Mouse (Mus musculus) T-helper 17 cell (primary cell): ENCODE data around the gene Sap18.
"Not testable (repeated sequence)": the region's sequence is repeated elsewhere in the genome, so short reads cannot be mapped to it uniquely, and the experiment has no call there.

Experiments used
- in situ Hi-C, 2 experiments: fragments of 300-600 bp; cut with MboI, MseI; formaldehyde crosslinking; loops; 1 replicate in 1 of 2; 2 replicates in 1 of 2; pipeline ENCODE4 v1.15.1; 2025; ENCODE audit warnings: high pct_unique_total_duplicates in 2 of 2

The Sap18 gene

GRCm38 (mm10) chr14:57825788-57826751, 28.1 kb downstream of the Sap18 start, which contains the start of the genes Ska3 and Mrpl57:
TSS of gene Ska3 (minus strand) at chr14:57826185.
TSS of gene Mrpl57 (plus strand) at chr14:57826234.
- in situ Hi-C loops: loop anchor here in 1 of 2 experiments (5.0 kb wide), 1 partner anchor 86 kb away; no protein-coding TSS in a partner anchor

DNA sequence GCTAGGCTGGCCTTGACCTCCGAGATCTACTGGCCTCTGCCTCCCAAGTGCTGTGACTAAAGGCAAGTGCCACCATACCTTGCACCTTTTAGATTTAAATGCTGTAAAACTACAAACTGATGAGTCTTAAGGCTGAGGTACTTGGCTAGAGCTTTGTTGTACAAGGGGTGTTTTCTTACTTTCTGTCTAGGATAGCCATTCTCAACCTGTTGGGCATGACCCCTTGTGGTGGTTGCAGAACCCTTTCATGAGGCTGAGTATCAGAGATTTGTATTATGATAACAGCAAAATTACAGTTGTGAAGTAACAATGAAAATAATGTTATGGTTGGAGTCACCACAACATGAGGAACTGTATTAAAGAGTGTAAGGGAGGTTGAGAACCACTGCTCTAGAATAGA, 29.3 kb downstream of the Sap18 start:
- in situ Hi-C loops: loop anchor here in 1 of 2 experiments (5.0 kb wide), 1 partner anchor 85 kb away; no protein-coding TSS in a partner anchor

- in situ Hi-C loops: no loop called here
Observed at GRCm38 (mm10) chr14:57833526-57833925, 35.5 kb downstream of the Sap18 start.

DNA sequence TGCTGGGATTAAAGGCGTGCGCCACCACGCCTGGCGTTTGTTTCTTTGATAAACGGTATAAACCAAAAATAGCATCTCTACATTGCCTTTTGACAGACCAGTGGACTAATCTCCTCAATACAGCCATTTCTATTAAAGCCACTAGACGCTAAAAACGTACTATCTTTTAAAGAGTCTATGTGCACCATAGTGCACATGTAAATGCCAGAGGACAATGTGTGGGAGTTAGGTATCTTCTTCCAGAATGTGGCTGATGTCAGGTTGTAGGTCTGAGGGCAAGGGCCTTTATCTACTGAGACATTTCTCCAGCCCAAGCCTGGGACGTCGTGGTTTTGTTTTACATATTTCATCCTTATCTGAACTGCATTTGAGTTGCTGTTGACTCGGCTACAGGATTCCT, 37.2 kb downstream of the Sap18 start:
- in situ Hi-C loops: no loop called here

GRCm38 (mm10) chr14:57844535-57844934, 46.6 kb downstream of the Sap18 start:
- in situ Hi-C loops: no loop called here

DNA sequence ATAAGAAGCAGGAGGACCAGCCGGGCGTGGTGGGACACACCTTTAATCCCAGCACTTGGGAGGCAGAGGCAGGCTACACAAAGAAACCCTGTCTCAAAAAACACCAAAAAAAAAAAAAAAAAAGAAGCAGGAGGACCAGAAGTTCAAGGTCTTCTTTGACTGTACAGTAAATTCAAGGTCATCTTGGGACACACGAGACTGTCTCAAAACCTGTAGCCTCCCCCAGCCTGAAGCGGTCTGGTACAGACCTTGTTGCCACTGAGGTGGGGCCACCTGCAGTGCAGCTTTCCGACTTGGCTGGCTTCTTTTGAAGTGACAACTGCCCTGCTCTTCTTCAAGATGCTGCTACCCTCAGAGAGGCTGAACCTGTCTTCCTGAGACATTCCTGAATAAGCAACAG, 50.1 kb downstream of the Sap18 start:
- in situ Hi-C loops: not testable (repeated sequence)

DNA sequence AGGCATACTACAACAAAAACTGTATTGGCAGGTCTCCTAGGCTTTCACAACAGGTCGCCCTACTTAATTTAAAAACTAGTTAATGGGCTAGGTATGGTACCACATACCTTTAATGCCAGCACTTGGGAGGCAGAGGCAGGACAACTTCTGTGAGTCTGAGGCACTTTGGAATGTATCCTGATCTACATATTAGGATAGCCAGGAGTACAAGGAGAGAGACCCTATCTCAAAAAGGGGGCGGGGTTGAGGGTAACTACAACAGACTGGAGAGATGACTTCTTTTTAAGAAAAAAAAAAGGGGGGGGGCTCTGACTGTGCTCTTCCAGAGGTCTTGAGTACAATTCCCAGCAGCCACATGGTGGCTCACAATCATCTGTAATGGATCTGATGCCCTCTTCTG, 50.7 kb downstream of the Sap18 start:
- in situ Hi-C loops: no loop called here

- in situ Hi-C loops: no loop called here
Observed at GRCm38 (mm10) chr14:57850330-57850729, 52.4 kb downstream of the Sap18 start.

- in situ Hi-C loops: no loop called here
Observed at GRCm38 (mm10) chr14:57852961-57853360, 55.0 kb downstream of the Sap18 start.

DNA sequence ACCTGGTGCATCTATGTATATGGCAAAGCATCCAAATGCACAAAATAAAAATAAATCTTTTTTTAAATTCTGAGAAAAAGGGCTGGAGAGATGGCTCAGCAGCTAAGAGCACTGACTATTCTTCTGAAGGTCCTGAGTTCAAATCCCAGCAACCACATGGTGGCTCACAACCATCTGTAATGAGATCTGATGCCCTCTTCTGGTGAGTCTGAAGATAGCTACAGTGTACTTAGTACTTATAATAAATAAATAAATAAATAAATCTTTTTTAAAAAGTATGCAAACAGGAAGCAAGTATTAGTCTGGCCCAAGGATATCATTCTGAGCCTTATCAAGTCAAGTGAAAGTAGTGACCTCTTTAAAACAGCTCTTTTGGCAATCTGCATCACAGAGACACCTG, 58.1 kb downstream of the Sap18 start:
- in situ Hi-C loops: not testable (repeated sequence)
